ENCODE assay signal across 8 mouse cellular contexts in genomic region chr4:141789564-141790218, GRCm38 (mm10). TPM values are rescaled to one million over a fixed set of nuclear protein-coding genes. Genes with fewer than 3 reads are reported as not detected.
DNase-seq lines count a peak whose midpoint lies in the region; ATAC-seq and TF ChIP-seq lines count a peak whose summit lies in the region.

No protein-coding gene starts in this region.

- H3K36me3 ChIP-seq in C2C12 (ENCODE audit: control insufficient read depth, insufficient read depth) (no peaks in the 10 kb centered on the region), macrophage (ENCODE audit: inconsistent target) (peaks cover 29% of the 10 kb centered on the region; the same call in 1 of the 2 replicates)
- H3K36me3 ChIP-seq in heart, embryonic 16.5 days (ENCODE audit: control insufficient read depth, insufficient read depth): peaks cover 7% of the 10 kb centered on the region

- peak overlapping the region; percentile 90 for H3K4me2 ChIP-seq in heart, embryonic 16.5 days (ENCODE audit: low read depth, low read length)

- H3ac ChIP-seq in C2C12 (ENCODE audit: control insufficient read depth, insufficient read length, low read depth): peak overlapping the region; percentile 80

- peaks cover 14% of the 10 kb centered on the region for H3K4me1 ChIP-seq in heart, embryonic 16.5 days (ENCODE audit: control insufficient read depth, insufficient read depth, low read length)

- no peaks in the 10 kb centered on the region for H3K9me3 ChIP-seq in heart, embryonic 16.5 days (replicated peaks; ENCODE audit: control insufficient read depth, low read length)

- peak overlapping the region; percentile 87 for H3K27ac ChIP-seq in heart, embryonic 16.5 days (ENCODE audit: low read length)
- peak overlapping the region; percentile 55 for H3K27ac ChIP-seq in macrophage

- H3K79me2 ChIP-seq in C2C12 (ENCODE audit: control insufficient read depth, insufficient read depth) (peaks cover 11% of the 10 kb centered on the region), macrophage (ENCODE audit: inconsistent target) (peaks cover 22% of the 10 kb centered on the region)

- H3K79me3 ChIP-seq in C2C12 (ENCODE audit: low read depth): no peaks in the 10 kb centered on the region

- H3K9ac ChIP-seq in heart, embryonic 16.5 days (ENCODE audit: low read length): peak overlapping the region; percentile 97

- peak overlapping the region; percentile 78 for H3K4me3 ChIP-seq in C2C12 (ENCODE audit: insufficient read depth, poor library complexity, severe bottlenecking)
- H3K4me3 ChIP-seq in heart, embryonic 16.5 days (ENCODE audit: low read length): peak overlapping the region; percentile 97
- H3K4me3 ChIP-seq in macrophage (ENCODE audit: inconsistent target): peak overlapping the region; percentile 62

- ATAC-seq in heart, embryonic 16.5 days (replicated peaks; ENCODE audit: extremely low read depth, insufficient read depth, low FRiP score): no peak

- no peaks in the 10 kb centered on the region for H3K27me3 ChIP-seq in C2C12 (ENCODE audit: control insufficient read depth, insufficient read depth, insufficient read length)
- H3K27me3 ChIP-seq in heart, embryonic 16.5 days (ENCODE audit: control insufficient read depth, insufficient read depth, low read length): no peaks in the 10 kb centered on the region

- WGBS in heart, embryonic 16.5 days: 34% methylated on average over 3 of the region's 3 CpGs
- 35% methylated on average over 3 of the region's 3 CpGs for WGBS in macrophage (ENCODE audit: missing documents)

- TF ChIP-seq CTCF in C2C12 (IDR thresholded peaks at IDR 0.05; ENCODE audit: control insufficient read depth, insufficient read depth, insufficient read length): no peak

- peak; percentile 11 to 28 for DNase-seq in heart, adult 9 months (ENCODE audit: low spot score in 2 of 2)
- no peak for DNase-seq in heart, adult 18-20 months
- DNase-seq in spleen, adult 12 weeks (ENCODE audit: low spot score): no peak
- no peak for DNase-seq in testis, postnatal 10 days (ENCODE audit: low spot score)
- DNase-seq in spleen, adult 18-20 months: no peak

TF ChIP-seq in C2C12, 6 proteins besides CTCF, POLR2A, EP300 and RAD21:
- TF ChIP-seq FOSL1 (IDR thresholded peaks at IDR 0.05; ENCODE audit: insufficient read depth, low read length, poor library complexity, severe bottlenecking): no peak
- no peak for TF ChIP-seq MYOG (IDR thresholded peaks at IDR 0.05; ENCODE audit: control insufficient read depth, extremely low read depth, insufficient read length)
- TF ChIP-seq CEBPB (IDR thresholded peaks at IDR 0.05; ENCODE audit: low read depth): no peak
- TF ChIP-seq MAX (IDR thresholded peaks at IDR 0.05): no peak

RNA-seq across cellular contexts. Expression of gene Dnajc16, which starts 1.0 kb away (rescaled TPM):
- total RNA-seq in heart, adult 18-20 months (2021): 10 to 100 TPM; 22.8 to 23.4 TPM
- polyA plus RNA-seq in C2C12 (2012; fragmentation: generic; extraction: Trizol) (5.2 TPM), macrophage (2018) (10.2 to 13.9 TPM (median 12.2 TPM) in 3 replicates)
- polyA plus RNA-seq in heart, embryonic 16.5 days (2015; fragmentation: Nextera tagmentation; extraction: Ambion mirVana): 4.4 and 4.5 TPM in 2 replicates
- 10 to 100 TPM in 20 of 26 experiments, 1 to 10 TPM in 6; 3.4 to 32.5 (median 18.0) TPM for total RNA-seq in macrophage (2018; cell fraction: chromatin; rRNA removed)
- total RNA-seq in macrophage (2018; cell fraction: cytosol; rRNA removed): 10 to 100 TPM in 24 of 26 experiments, 1 to 10 TPM in 2; 7.6 to 19.4 (median 15.1) TPM
- total RNA-seq in macrophage (2018; cell fraction: nucleus; rRNA removed): 10 to 100 TPM in 25 of 26 experiments, 1 to 10 TPM in 1; 9.6 to 34.9 (median 24.6) TPM

RNA-seq across cellular contexts. Expression of gene Casp9, which starts 3.7 kb away (rescaled TPM):
- 1 to 10 TPM; 6.6 to 8.1 TPM for total RNA-seq in heart, adult 18-20 months (2021)
- polyA plus RNA-seq in C2C12 (2012; fragmentation: generic; extraction: Trizol) (17.0 TPM), macrophage (2018) (16.4 to 31.0 TPM (median 27.3 TPM) in 3 replicates)
- polyA plus RNA-seq in heart, embryonic 16.5 days (2015; fragmentation: Nextera tagmentation; extraction: Ambion mirVana): 17.1 and 19.3 TPM in 2 replicates
- 10 to 100 TPM in 17 of 26 experiments, 1 to 10 TPM in 9; 4.6 to 51.4 (median 18.5) TPM for total RNA-seq in macrophage (2018; cell fraction: chromatin; rRNA removed)
- total RNA-seq in macrophage (2018; cell fraction: cytosol; rRNA removed): 10 to 100 TPM; 13.7 to 45.3 (median 35.2) TPM
- 10 to 100 TPM; 10.6 to 49.3 (median 25.2) TPM for total RNA-seq in macrophage (2018; cell fraction: nucleus; rRNA removed)

RNA-seq across cellular contexts. Expression of gene Cela2a, which starts 36.3 kb away (rescaled TPM):
- total RNA-seq in heart, adult 18-20 months (2021): not detected
- not detected for polyA plus RNA-seq in C2C12 (2012; fragmentation: generic; extraction: Trizol)
- polyA plus RNA-seq in heart, embryonic 16.5 days (2015; fragmentation: Nextera tagmentation; extraction: Ambion mirVana): 0.63 TPM in 1 of 2 replicates, not detected in the other
- total RNA-seq in macrophage (2018; cell fraction: chromatin; rRNA removed): not detected
- total RNA-seq in macrophage (2018; cell fraction: cytosol; rRNA removed): not detected
- not detected for total RNA-seq in macrophage (2018; cell fraction: nucleus; rRNA removed)
- polyA plus RNA-seq in macrophage (2018): not detected in 3 replicates

RNA-seq across cellular contexts. Expression of gene Agmat, which starts 43.2 kb away (rescaled TPM):
- under 1 TPM; 0.25 to 0.59 TPM for total RNA-seq in heart, adult 18-20 months (2021)
- polyA plus RNA-seq in C2C12 (2012; fragmentation: generic; extraction: Trizol) (not detected), macrophage (2018) (not detected in 3 replicates)
- 0.71 and 1.2 TPM in 2 replicates for polyA plus RNA-seq in heart, embryonic 16.5 days (2015; fragmentation: Nextera tagmentation; extraction: Ambion mirVana)
- total RNA-seq in macrophage (2018; cell fraction: chromatin; rRNA removed): not detected
- not detected for total RNA-seq in macrophage (2018; cell fraction: cytosol; rRNA removed)
- not detected for total RNA-seq in macrophage (2018; cell fraction: nucleus; rRNA removed)

RNA-seq across cellular contexts. Expression of gene Ctrc, which starts 56.5 kb away (rescaled TPM):
- not detected for total RNA-seq in heart, adult 18-20 months (2021)
- not detected for polyA plus RNA-seq in C2C12 (2012; fragmentation: generic; extraction: Trizol)
- not detected in 2 replicates for polyA plus RNA-seq in heart, embryonic 16.5 days (2015; fragmentation: Nextera tagmentation; extraction: Ambion mirVana)
- not detected for total RNA-seq in macrophage (2018; cell fraction: chromatin; rRNA removed)
- total RNA-seq in macrophage (2018; cell fraction: cytosol; rRNA removed): not detected
- not detected for total RNA-seq in macrophage (2018; cell fraction: nucleus; rRNA removed)
- not detected in 3 replicates for polyA plus RNA-seq in macrophage (2018)

Comparison
In these comparisons a context has a peak if more than half of its experiments do, and no peak if none do; other contexts are left out.
1. DNase-seq: peak in heart, adult 9 months (2 of 2); none in heart, adult 18-20 months (0 of 2), spleen, adult 12 weeks (single experiment), testis, postnatal 10 days (single experiment) and spleen, adult 18-20 months (0 of 2).
2. Peak in every context shown above with its lines, with median percentiles within 50 percentile points of each other: H3K4me3 ChIP-seq.